Mouse (Mus musculus): ENCODE measurements around the gene Slc22a14. TPM values are rescaled to one million over a fixed set of nuclear protein-coding genes. Genes with fewer than 3 reads are reported as not detected.

Slc22a14 gene
- polyA plus RNA-seq, 1 experiment, result not detected

GRCm38 (mm10) chr9:119247996-119248395, 117.4 kb downstream of the Slc22a14 start:
- Histone ChIP-seq H3K4me3 (ENCODE audit: insufficient read depth, low read length) (peak overlapping the region; percentile 8; the same call in 1 of the 2 replicates), H3K27ac (ENCODE audit: insufficient read depth, low read depth, low read length) (peak overlapping the region; percentile 75), H3K4me1 (ENCODE audit: control insufficient read depth, insufficient read depth, low read length) (peaks cover 35% of the 10 kb centered on the region)
- TF ChIP-seq POLR2A (IDR thresholded peaks at IDR 0.05; ENCODE audit: borderline replicate concordance, low read depth, low read length) (no peak), CTCF (IDR thresholded peaks at IDR 0.05; ENCODE audit: low read depth, low read length) (no peak)

- peak overlapping the region; percentile 75 for H3K27ac ChIP-seq (ENCODE audit: insufficient read depth, low read depth, low read length)
- H3K4me3 ChIP-seq (ENCODE audit: insufficient read depth, low read length), result no peak overlapping the region
- TF ChIP-seq CTCF (IDR thresholded peaks at IDR 0.05; ENCODE audit: low read depth, low read length) (no peak), POLR2A (IDR thresholded peaks at IDR 0.05; ENCODE audit: borderline replicate concordance, low read depth, low read length) (no peak)
- H3K4me1 ChIP-seq (ENCODE audit: control insufficient read depth, insufficient read depth, low read length), result peaks cover 35% of the 10 kb centered on the region
Measured at GRCm38 (mm10) chr9:119246826-119247225, 118.5 kb downstream of the Slc22a14 start.

GRCm38 (mm10) chr9:119243981-119244380, 121.4 kb downstream of the Slc22a14 start:
- peaks cover 21% of the 10 kb centered on the region for H3K4me1 ChIP-seq (ENCODE audit: control insufficient read depth, insufficient read depth, low read length)
- no peak overlapping the region for H3K4me3 ChIP-seq (ENCODE audit: insufficient read depth, low read length)
- no peak overlapping the region for H3K27ac ChIP-seq (ENCODE audit: insufficient read depth, low read depth, low read length)
- no peak for TF ChIP-seq POLR2A (IDR thresholded peaks at IDR 0.05; ENCODE audit: borderline replicate concordance, low read depth, low read length)

- Histone ChIP-seq H3K4me3 (ENCODE audit: insufficient read depth, low read length) (no peak overlapping the region), H3K27ac (ENCODE audit: insufficient read depth, low read depth, low read length) (no peak overlapping the region), H3K4me1 (ENCODE audit: control insufficient read depth, insufficient read depth, low read length) (peaks cover 2% of the 10 kb centered on the region)
- TF ChIP-seq CTCF (IDR thresholded peaks at IDR 0.05; ENCODE audit: low read depth, low read length) (no peak), POLR2A (IDR thresholded peaks at IDR 0.05; ENCODE audit: borderline replicate concordance, low read depth, low read length) (no peak)
Measured at GRCm38 (mm10) chr9:119241169-119241865, 124.0 kb downstream of the Slc22a14 start.

- TF ChIP-seq POLR2A (IDR thresholded peaks at IDR 0.05; ENCODE audit: borderline replicate concordance, low read depth, low read length), result no peak
- TF ChIP-seq CTCF (IDR thresholded peaks at IDR 0.05; ENCODE audit: low read depth, low read length), result no peak
- H3K4me1 ChIP-seq (ENCODE audit: control insufficient read depth, insufficient read depth, low read length), result no peaks in the 10 kb centered on the region
- H3K4me3 ChIP-seq (ENCODE audit: insufficient read depth, low read length), result no peak overlapping the region
- no peak overlapping the region for H3K27ac ChIP-seq (ENCODE audit: insufficient read depth, low read depth, low read length)
Measured at GRCm38 (mm10) chr9:119240286-119240997, 124.9 kb downstream of the Slc22a14 start.

- Histone ChIP-seq H3K4me1 (ENCODE audit: control insufficient read depth, insufficient read depth, low read length) (no peaks in the 10 kb centered on the region), H3K27ac (ENCODE audit: insufficient read depth, low read depth, low read length) (no peak overlapping the region), H3K4me3 (ENCODE audit: insufficient read depth, low read length) (no peak overlapping the region)
- TF ChIP-seq POLR2A (IDR thresholded peaks at IDR 0.05; ENCODE audit: borderline replicate concordance, low read depth, low read length) (no peak), CTCF (IDR thresholded peaks at IDR 0.05; ENCODE audit: low read depth, low read length) (no peak)
Measured at GRCm38 (mm10) chr9:119239274-119239673, 126.1 kb downstream of the Slc22a14 start.

GRCm38 (mm10) chr9:119238796-119239195, 126.6 kb downstream of the Slc22a14 start:
- no peak overlapping the region for H3K4me3 ChIP-seq (ENCODE audit: insufficient read depth, low read length)
- no peaks in the 10 kb centered on the region for H3K4me1 ChIP-seq (ENCODE audit: control insufficient read depth, insufficient read depth, low read length)
- H3K27ac ChIP-seq (ENCODE audit: insufficient read depth, low read depth, low read length), result no peak overlapping the region
- no peak for TF ChIP-seq CTCF (IDR thresholded peaks at IDR 0.05; ENCODE audit: low read depth, low read length)
- no peak for TF ChIP-seq POLR2A (IDR thresholded peaks at IDR 0.05; ENCODE audit: borderline replicate concordance, low read depth, low read length)

- TF ChIP-seq CTCF (IDR thresholded peaks at IDR 0.05; ENCODE audit: low read depth, low read length), result no peak
- TF ChIP-seq POLR2A (IDR thresholded peaks at IDR 0.05; ENCODE audit: borderline replicate concordance, low read depth, low read length), result no peak
- no peaks in the 10 kb centered on the region for H3K4me1 ChIP-seq (ENCODE audit: control insufficient read depth, insufficient read depth, low read length)
- no peak overlapping the region for H3K4me3 ChIP-seq (ENCODE audit: insufficient read depth, low read length)
- H3K27ac ChIP-seq (ENCODE audit: insufficient read depth, low read depth, low read length), result no peak overlapping the region
Measured at GRCm38 (mm10) chr9:119231552-119231951, 133.8 kb downstream of the Slc22a14 start.

- Histone ChIP-seq H3K27ac (ENCODE audit: insufficient read depth, low read depth, low read length) (no peak overlapping the region), H3K4me3 (ENCODE audit: insufficient read depth, low read length) (no peak overlapping the region), H3K4me1 (ENCODE audit: control insufficient read depth, insufficient read depth, low read length) (no peaks in the 10 kb centered on the region)
- TF ChIP-seq CTCF (IDR thresholded peaks at IDR 0.05; ENCODE audit: low read depth, low read length), result no peak
- TF ChIP-seq POLR2A (IDR thresholded peaks at IDR 0.05; ENCODE audit: borderline replicate concordance, low read depth, low read length), result no peak
Measured at GRCm38 (mm10) chr9:119230829-119231228, 134.5 kb downstream of the Slc22a14 start.

GRCm38 (mm10) chr9:119220249-119220648, 145.1 kb downstream of the Slc22a14 start:
- TF ChIP-seq POLR2A (IDR thresholded peaks at IDR 0.05; ENCODE audit: borderline replicate concordance, low read depth, low read length) (no peak), CTCF (IDR thresholded peaks at IDR 0.05; ENCODE audit: low read depth, low read length) (no peak)
- peak overlapping the region; percentile 34 for H3K27ac ChIP-seq (ENCODE audit: insufficient read depth, low read depth, low read length)
- H3K4me1 ChIP-seq (ENCODE audit: control insufficient read depth, insufficient read depth, low read length), result peaks cover 8% of the 10 kb centered on the region
- no peak overlapping the region for H3K4me3 ChIP-seq (ENCODE audit: insufficient read depth, low read length)

All from bone marrow macrophage, adult 2 months (primary cell).